Mouse (Mus musculus) lung, postnatal 4 days (tissue): Measurements from ENCODE around the gene Gpam.

ENCODE experiments used
- DNase-seq, 2 experiments: peaks; one replicate each; pipeline ENCODE4 v3.0.0; 2021

The Gpam gene

GRCm38 (mm10) chr19:55057483-55057882 lies 69.6 kb downstream of the Gpam start:
- DNase-seq, result no peak

GRCm38 (mm10) chr19:55055634-55056269 lies 71.3 kb downstream of the Gpam start:
- DNase-seq, result no peak

GRCm38 (mm10) chr19:55053163-55053562 lies 73.9 kb downstream of the Gpam start:
- DNase-seq, result no peak

- DNase-seq, result no peak
Observed at GRCm38 (mm10) chr19:55037406-55037805, 89.6 kb downstream of the Gpam start.

GRCm38 (mm10) chr19:55018872-55019271 lies 108.2 kb downstream of the Gpam start:
- DNase-seq, result no peak
